Mouse (Mus musculus) liver, adult 2 months (tissue): Measurements from ENCODE around the gene Fbxo21. TPM values are rescaled to one million over a fixed set of nuclear protein-coding genes. Genes with fewer than 3 reads are reported as not detected.

ENCODE experiments used
- DNase-seq: peaks from one replicate; pipeline ENCODE4 v3.0.0-alpha.2; 2011; ENCODE audit warnings: low read depth, low spot score; ENCODE audit errors: extremely low read depth
- H3K27ac ChIP-seq: fragments of 200-500 bp; replicated peaks from 2 replicates; pipeline ENCODE4 v1.5.1; 2012; ENCODE audit warnings: low read depth, mild to moderate bottlenecking, control low read depth, inconsistent platforms, low read length; ENCODE audit not compliant: insufficient read depth
- H3K27me3 ChIP-seq: fragments of 200-500 bp; 2 replicates; pipeline ENCODE4 v1.6.1; 2012; ENCODE audit warnings: mild to moderate bottlenecking, moderate library complexity, low read length, inconsistent platforms; ENCODE audit not compliant: control insufficient read depth, insufficient read depth
- H3K36me3 ChIP-seq: fragments of 200-500 bp; 2 replicates; pipeline ENCODE4 v1.6.1; 2012; ENCODE audit warnings: low read length, inconsistent platforms; ENCODE audit not compliant: control insufficient read depth, insufficient read depth
- H3K4me1 ChIP-seq: fragments of 200-500 bp; 2 replicates; pipeline ENCODE4 v1.6.1; 2011; ENCODE audit warnings: low read length; ENCODE audit not compliant: control insufficient read depth, insufficient read depth
- H3K4me3 ChIP-seq: fragments of 200-500 bp; 2 replicates; pipeline ENCODE4 v1.5.1; 2011; ENCODE audit warnings: low read depth, mild to moderate bottlenecking, control low read depth, low read length, moderate library complexity; ENCODE audit not compliant: insufficient read depth
- H3K79me2 ChIP-seq: fragments of 200-500 bp; 2 replicates; pipeline ENCODE4 v1.6.1; 2012; ENCODE audit warnings: inconsistent platforms, mild to moderate bottlenecking, low read length, moderate library complexity; ENCODE audit not compliant: control insufficient read depth, insufficient read depth
- H3K9ac ChIP-seq: fragments of 200-500 bp; 2 replicates; pipeline ENCODE4 v1.6.1; 2012; ENCODE audit warnings: low read depth, mild to moderate bottlenecking, control low read depth, inconsistent platforms, low read length
- CTCF ChIP-seq: fragments of 200-500 bp; IDR thresholded peaks from 2 replicates; pipeline ENCODE4 v1.5.1; 2011; ENCODE audit warnings: low read depth, low read length, control low read depth
- POLR2A ChIP-seq: fragments of 200-500 bp; IDR thresholded peaks from 2 replicates; pipeline ENCODE4 v1.6.1; 2011; ENCODE audit warnings: low read length, control low read depth; ENCODE audit not compliant: insufficient read depth; ENCODE audit errors: extremely low read depth
- WGBS: fragments of 180-500 bp; shearing (Covaris S2); methylation state at CpG from one replicate; pipeline ENCODE4 v1.1.7; 2018; 5-methylcytosine and 5-hydroxymethylcytosine counted together
- polyA plus RNA-seq: library from polyadenylated mRNA; depleted of rRNA; stranded (reverse); fragments of >200 nt; gene quantifications from 2 replicates; pipeline ENCODE4 v1.2.3, GENCODE M21; 2012
- total RNA-seq: library from RNA; depleted of rRNA; stranded (reverse); fragments of >200 nt; gene quantifications from 2 replicates; pipeline ENCODE4 v1.2.3, GENCODE M21; 2014

Fbxo21 gene
- total and polyA plus RNA-seq, 2 experiments, result 55.8 to 79.0 TPM

- H3K79me2 ChIP-seq, result no peaks in the 10 kb centered on the region
- WGBS, result 8% methylated on average over 14 of the region's 14 CpGs
- H3K4me3 ChIP-seq, result no peak overlapping the region
Measured at GRCm38 (mm10) chr5:117938182-117938581, 38.3 kb upstream of the Fbxo21 start.

GRCm38 (mm10) chr5:117939402-117939801, 37.1 kb upstream of the Fbxo21 start:
- no peaks in the 10 kb centered on the region for H3K4me1 ChIP-seq
- H3K27me3 ChIP-seq, result no peaks in the 10 kb centered on the region
- H3K36me3 ChIP-seq, result no peaks in the 10 kb centered on the region
- no peaks in the 10 kb centered on the region for H3K79me2 ChIP-seq
- no peak for DNase-seq
- TF ChIP-seq POLR2A, result no peak
- H3K4me3 ChIP-seq, result no peak overlapping the region
- H3K27ac ChIP-seq, result no peak overlapping the region
- no peak overlapping the region for H3K9ac ChIP-seq
- 80% methylated on average over 8 of the region's 8 CpGs for WGBS

More at GRCm38 (mm10) chr5:117938182-117938581, 38.3 kb upstream of the Fbxo21 start:
- no peaks in the 10 kb centered on the region for H3K27me3 ChIP-seq
- no peak overlapping the region for H3K27ac ChIP-seq
- peak; percentile 33 for DNase-seq
- no peaks in the 10 kb centered on the region for H3K36me3 ChIP-seq
- H3K9ac ChIP-seq, result no peak overlapping the region
- TF ChIP-seq CTCF (peak; percentile 93), POLR2A (no peak)
- no peaks in the 10 kb centered on the region for H3K4me1 ChIP-seq

- Histone ChIP-seq H3K27ac (no peak overlapping the region), H3K79me2 (no peaks in the 10 kb centered on the region), H3K27me3 (no peaks in the 10 kb centered on the region), H3K4me3 (no peak overlapping the region), H3K9ac (no peak overlapping the region), H3K4me1 (no peaks in the 10 kb centered on the region), H3K36me3 (no peaks in the 10 kb centered on the region)
- DNase-seq, result no peak
- WGBS, result 82% methylated on average over 3 of the region's 3 CpGs
- TF ChIP-seq POLR2A, result no peak
- TF ChIP-seq CTCF, result no peak
Measured at GRCm38 (mm10) chr5:117941552-117941951, 35.0 kb upstream of the Fbxo21 start.

- H3K36me3 ChIP-seq, result no peaks in the 10 kb centered on the region
- H3K4me1 ChIP-seq, result no peaks in the 10 kb centered on the region
- H3K4me3 ChIP-seq, result no peak overlapping the region
- WGBS, result 9% methylated on average over 4 of the region's 4 CpGs
- no peak overlapping the region for H3K27ac ChIP-seq
- H3K9ac ChIP-seq, result no peak overlapping the region
- no peaks in the 10 kb centered on the region for H3K79me2 ChIP-seq
- DNase-seq, result peak; percentile 35
- H3K27me3 ChIP-seq, result no peaks in the 10 kb centered on the region
- TF ChIP-seq CTCF, result peak; percentile 66; the same call in 1 of the 2 replicates
- TF ChIP-seq POLR2A, result no peak
Measured at GRCm38 (mm10) chr5:117946605-117947004, 29.9 kb upstream of the Fbxo21 start.

- Histone ChIP-seq H3K36me3 (no peaks in the 10 kb centered on the region), H3K4me1 (no peaks in the 10 kb centered on the region), H3K27me3 (no peaks in the 10 kb centered on the region), H3K27ac (no peak overlapping the region), H3K79me2 (no peaks in the 10 kb centered on the region), H3K9ac (no peak overlapping the region), H3K4me3 (no peak overlapping the region)
- TF ChIP-seq CTCF (no peak), POLR2A (no peak)
- 88% methylated on average over 10 of the region's 10 CpGs for WGBS
- no peak for DNase-seq
Measured at GRCm38 (mm10) chr5:117949393-117949792, 27.1 kb upstream of the Fbxo21 start.

GRCm38 (mm10) chr5:117953893-117954292, 22.6 kb upstream of the Fbxo21 start:
- no peak for DNase-seq
- Histone ChIP-seq H3K27me3 (no peaks in the 10 kb centered on the region), H3K4me3 (no peak overlapping the region), H3K4me1 (peaks cover 3% of the 10 kb centered on the region), H3K9ac (no peak overlapping the region), H3K36me3 (no peaks in the 10 kb centered on the region), H3K79me2 (no peaks in the 10 kb centered on the region), H3K27ac (no peak overlapping the region)
- TF ChIP-seq POLR2A (no peak), CTCF (no peak)
- 87% methylated on average over 12 of the region's 12 CpGs for WGBS
